Comparison of ENCODE assay signal across 15 mouse cellular contexts in genomic region chr5:38862288-38862985, GRCm38 (mm10). TPM values are rescaled to one million over a fixed set of nuclear protein-coding genes. Genes with fewer than 3 reads are reported as not detected.
DNase-seq lines count a peak whose midpoint lies in the region; ATAC-seq and TF ChIP-seq lines count a peak whose summit lies in the region.
"Had no signal": no experiment of that assay in that cellular context is flagged by ENCODE, and none has a peak within 500 bp of the region (broad histone marks: within the 10 kb centered on the region; RNA-seq: fewer than 3 reads in every experiment).

No protein-coding gene starts in this region.

- ATAC-seq in frontal cortex, adult (ENCODE audit: low TSS enrichment) = peak; percentile 66
- ATAC-seq: lung, postnatal 0 days had no signal

- no peak for TF ChIP-seq CTCF in brain, embryonic 14.5 days (IDR thresholded peaks at IDR 0.05; ENCODE audit: borderline replicate concordance, extremely low read depth, insufficient read depth, insufficient read length)

- no peak for DNase-seq in frontal cortex, postnatal 36 days (ENCODE audit: low spot score in 2 of 2)
- DNase-seq in brain, embryonic 14.5 days (ENCODE audit: low read depth) = peak; percentile 48
- DNase-seq in cerebellum, postnatal 10 days = peak; percentile 84 to 85
- peak; percentile 9 to 11 for DNase-seq in layer of hippocampus, adult 8-10 months (ENCODE audit: low spot score in 2 of 2)
- no peak for DNase-seq in adipocyte (ENCODE audit: low spot score)
- no peak for DNase-seq in embryo, embryonic 11 days
- DNase-seq in natural killer cell, adult 2 months (ENCODE audit: low spot score in 2 of 2) = no peak
- DNase-seq: kidney, postnatal 25 days; thymus, postnatal 4 days had no signal

- TF ChIP-seq POLR2A in brain, embryonic 14.5 days (IDR thresholded peaks at IDR 0.05; ENCODE audit: borderline replicate concordance, extremely low read depth, insufficient read depth, insufficient read length, poor library complexity, severe bottlenecking) = no peak

RNA-seq across cellular contexts. Expression of gene Clnk, which starts 14.2 kb away (rescaled TPM):
- 0.08 and 0.09 TPM in 2 replicates for polyA plus RNA-seq in brain, embryonic 14.5 days (2012; rRNA removed)
- under 1 TPM in 1 of 4 experiments, not detected in 3; 0.19 TPM for total RNA-seq in layer of hippocampus, adult 8-10 months (2022)
- total RNA-seq: gastrocnemius, adult 8-10 months; MEL had no signal
- polyA plus RNA-seq: C2C12; erythroblast, embryonic 14.5 days; lung, postnatal 0 days had no signal

Comparison
In these comparisons a context has a peak if more than half of its experiments do, and no peak if none do; other contexts are left out.
1. DNase-seq: peak in brain, embryonic 14.5 days (single experiment), cerebellum, postnatal 10 days (2 of 2) and layer of hippocampus, adult 8-10 months (2 of 2); none in frontal cortex, postnatal 36 days (0 of 2), adipocyte (single experiment), embryo, embryonic 11 days (single experiment) and natural killer cell, adult 2 months (0 of 2).